Mouse (Mus musculus): Measurements from ENCODE around the gene Basp1. TPM values are rescaled to one million over a fixed set of nuclear protein-coding genes. Genes with fewer than 3 reads are reported as not detected.
"Not testable (repeated sequence)": the region's sequence is repeated elsewhere in the genome, so short reads cannot be mapped to it uniquely, and the experiment has no call there.

Gene Basp1
- polyA plus RNA-seq (2012; rRNA removed) = 9.5 and 14.0 TPM in 2 replicates

DNA sequence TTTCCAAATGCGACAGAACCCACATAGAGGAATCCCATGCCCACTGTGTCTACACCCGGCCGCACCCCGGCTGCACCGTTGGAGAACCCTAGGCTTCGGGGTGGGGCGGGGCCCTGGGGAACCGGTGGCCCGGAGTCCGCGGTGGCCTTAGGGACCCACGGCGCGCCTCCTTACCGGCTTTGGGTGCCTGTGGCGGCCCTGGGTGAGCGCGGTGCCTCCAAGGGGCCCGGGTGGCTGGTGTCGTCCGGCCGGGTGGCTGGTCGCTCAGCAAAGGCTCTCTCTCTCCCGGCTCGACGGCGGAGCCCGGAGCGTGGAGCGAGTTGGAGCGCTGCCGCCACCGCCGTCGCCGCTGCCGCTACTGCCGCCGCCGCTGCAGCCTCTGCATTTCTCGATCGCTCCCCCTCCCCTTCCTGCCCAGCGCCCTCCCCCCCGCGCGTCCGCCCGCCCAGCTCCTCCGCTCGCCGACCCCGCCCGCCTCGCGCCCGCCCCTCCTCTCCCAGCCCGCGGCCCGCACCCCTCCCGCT is at the start of gene Basp1:
TSS of gene Basp1 (minus strand) at position 387 of the 524 bp plus-strand sequence.
- Histone ChIP-seq H3K4me3 (ENCODE audit: extremely low read depth, insufficient read depth, insufficient read length) (peak within 1 kb of the TSS; percentile 61), H3K4me1 (ENCODE audit: control insufficient read depth, insufficient read depth, insufficient read length) (peaks cover 8% of the 10 kb centered on the region), H3K27ac (ENCODE audit: insufficient read depth, low read length) (peak within 1 kb of the TSS; percentile 55), H3K27me3 (ENCODE audit: control insufficient read depth, insufficient read depth, low read length) (peaks cover 18% of the 10 kb centered on the region), H3K36me3 (ENCODE audit: control insufficient read depth, insufficient read depth, low read length) (no peaks in the 10 kb centered on the region)
- WGBS = 2% methylated on average over 36 of the region's 60 CpGs
- peak in 1 of 2 experiments; percentile 31 for DNase-seq (ENCODE audit: low read depth in 1 of 2, low spot score in 2 of 2)
- no peak for TF ChIP-seq POLR2A (IDR thresholded peaks at IDR 0.05; ENCODE audit: low read depth, low read length)
- TF ChIP-seq CTCF (IDR thresholded peaks at IDR 0.05; ENCODE audit: extremely low read depth, insufficient read depth, insufficient read length, insufficient replicate concordance) = no peak

DNA sequence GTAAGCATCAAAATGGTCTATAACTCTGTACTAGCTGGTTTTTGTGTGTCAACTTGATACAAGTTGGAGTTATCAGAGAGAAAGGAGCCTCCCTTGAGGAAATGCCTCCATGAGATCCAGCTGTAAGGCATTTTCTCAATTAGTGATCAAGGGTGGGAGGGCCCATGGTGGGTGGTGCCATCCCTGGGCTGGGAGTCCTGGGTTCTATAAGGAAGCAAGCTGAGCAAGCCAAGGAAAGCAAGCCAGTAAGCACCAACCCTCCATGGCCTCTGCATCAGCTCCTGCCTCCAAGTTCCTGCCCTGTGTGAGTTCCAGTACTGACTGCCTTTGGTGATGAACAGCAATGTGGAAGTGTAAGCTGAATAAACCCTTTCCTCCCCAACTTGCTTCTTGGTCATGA is 49.5 kb upstream of the Basp1 start:
- DNase-seq (ENCODE audit: low read depth in 1 of 2, low spot score in 2 of 2); H3K36me3 ChIP-seq (ENCODE audit: control insufficient read depth, insufficient read depth, low read length); H3K4me3 ChIP-seq (ENCODE audit: extremely low read depth, insufficient read depth, insufficient read length); H3K27me3 ChIP-seq (ENCODE audit: control insufficient read depth, insufficient read depth, low read length); H3K4me1 ChIP-seq (ENCODE audit: control insufficient read depth, insufficient read depth, insufficient read length); H3K27ac ChIP-seq (ENCODE audit: insufficient read depth, low read length): not testable (repeated sequence)

DNA sequence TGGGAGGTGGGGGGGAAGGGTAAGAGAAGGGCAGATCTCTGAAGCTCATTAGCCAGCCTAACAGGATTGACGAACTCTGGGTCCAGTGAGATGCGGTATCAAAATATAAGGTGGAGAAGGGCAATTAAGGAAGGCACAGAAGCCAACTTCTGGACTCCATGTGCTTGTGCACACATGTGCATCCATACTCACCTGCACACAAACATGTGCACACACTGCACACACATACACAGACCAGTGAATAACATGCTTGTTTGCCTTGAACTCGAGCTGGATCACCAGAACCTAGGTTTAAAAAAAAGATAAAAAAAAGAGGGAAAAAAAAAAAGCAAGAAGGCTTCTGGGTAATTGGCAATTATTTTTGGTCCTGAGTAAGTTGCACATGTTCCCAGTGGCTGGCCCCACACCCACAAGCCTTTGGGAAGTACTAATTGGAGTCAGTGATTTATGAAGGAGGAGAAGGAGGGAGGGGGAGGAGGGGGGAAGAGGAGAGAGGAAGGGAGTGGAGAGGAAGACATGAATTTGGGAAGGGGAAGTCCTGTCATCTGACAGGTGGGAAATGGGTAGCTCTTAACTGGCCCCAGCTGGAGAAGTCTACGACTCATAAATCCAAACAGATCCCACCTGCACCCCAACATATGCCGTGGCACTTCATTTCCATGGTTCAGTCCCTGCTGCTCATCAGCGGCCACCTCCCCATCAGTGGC is 48.6 kb upstream of the Basp1 start:
- TF ChIP-seq POLR2A (IDR thresholded peaks at IDR 0.05; ENCODE audit: low read depth, low read length) = no peak
- no peak for TF ChIP-seq CTCF (IDR thresholded peaks at IDR 0.05; ENCODE audit: extremely low read depth, insufficient read depth, insufficient read length, insufficient replicate concordance)
- DNase-seq (ENCODE audit: low read depth in 1 of 2, low spot score in 2 of 2) = no peak

DNA sequence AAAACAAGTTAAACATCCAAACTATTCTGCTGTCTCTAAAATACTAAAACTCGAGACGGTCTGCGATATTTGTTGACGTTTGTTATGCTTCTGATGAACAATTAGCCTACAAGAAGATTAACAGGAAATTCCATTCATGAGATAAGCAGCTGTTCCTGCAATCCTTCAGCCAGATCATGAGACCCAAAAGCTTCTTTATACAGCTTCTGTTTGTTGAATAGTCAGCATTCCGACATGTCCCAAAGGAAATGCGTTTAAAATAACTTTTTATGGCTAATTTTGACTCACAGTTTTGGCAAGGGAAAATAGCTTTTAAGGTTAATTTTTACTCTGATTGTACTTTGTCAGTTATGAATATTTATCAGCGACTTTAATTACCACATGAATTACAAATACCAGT is 46.3 kb upstream of the Basp1 start:
- Histone ChIP-seq H3K36me3 (ENCODE audit: control insufficient read depth, insufficient read depth, low read length) (no peaks in the 10 kb centered on the region), H3K4me3 (ENCODE audit: extremely low read depth, insufficient read depth, insufficient read length) (no peak overlapping the region), H3K4me1 (ENCODE audit: control insufficient read depth, insufficient read depth, insufficient read length) (no peaks in the 10 kb centered on the region), H3K27ac (ENCODE audit: insufficient read depth, low read length) (no peak overlapping the region), H3K27me3 (ENCODE audit: control insufficient read depth, insufficient read depth, low read length) (no peaks in the 10 kb centered on the region)
- DNase-seq (ENCODE audit: low read depth in 1 of 2, low spot score in 2 of 2) = no peak
- TF ChIP-seq CTCF (IDR thresholded peaks at IDR 0.05; ENCODE audit: extremely low read depth, insufficient read depth, insufficient read length, insufficient replicate concordance) (no peak), POLR2A (IDR thresholded peaks at IDR 0.05; ENCODE audit: low read depth, low read length) (no peak)
- 84% methylated on average over 7 of the region's 7 CpGs for WGBS

More for the DNA sequence above, 48.6 kb upstream of the Basp1 start:
- no peaks in the 10 kb centered on the region for H3K27me3 ChIP-seq (ENCODE audit: control insufficient read depth, insufficient read depth, low read length)
- H3K4me3 ChIP-seq (ENCODE audit: extremely low read depth, insufficient read depth, insufficient read length) = no peak overlapping the region
- no peak overlapping the region for H3K27ac ChIP-seq (ENCODE audit: insufficient read depth, low read length)
- WGBS = 76% methylated on average over 6 of the region's 6 CpGs
- no peaks in the 10 kb centered on the region for H3K36me3 ChIP-seq (ENCODE audit: control insufficient read depth, insufficient read depth, low read length)
- H3K4me1 ChIP-seq (ENCODE audit: control insufficient read depth, insufficient read depth, insufficient read length) = no peaks in the 10 kb centered on the region

DNA sequence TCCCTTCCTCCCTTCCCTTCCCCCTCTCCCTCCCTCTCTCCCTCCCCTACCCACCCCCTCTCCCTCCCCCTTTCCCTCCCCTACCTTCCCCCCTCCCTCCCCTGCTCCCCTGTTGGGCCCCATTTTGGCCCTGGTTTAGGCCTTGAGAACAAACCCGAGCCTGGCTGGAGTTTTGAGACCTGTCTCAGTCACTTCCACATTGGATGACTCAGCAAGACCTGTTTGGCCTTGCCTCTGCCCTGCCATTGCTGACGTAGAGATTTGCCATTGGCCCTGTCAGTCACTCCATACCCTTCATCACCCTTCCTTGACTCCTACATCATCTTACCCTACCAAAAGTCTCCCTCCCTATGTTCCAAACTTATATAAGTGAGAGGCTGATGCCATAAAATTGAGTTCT is 43.9 kb upstream of the Basp1 start:
- TF ChIP-seq CTCF (IDR thresholded peaks at IDR 0.05; ENCODE audit: extremely low read depth, insufficient read depth, insufficient read length, insufficient replicate concordance) (no peak), POLR2A (IDR thresholded peaks at IDR 0.05; ENCODE audit: low read depth, low read length) (no peak)
- Histone ChIP-seq H3K27me3 (ENCODE audit: control insufficient read depth, insufficient read depth, low read length) (no peaks in the 10 kb centered on the region), H3K4me3 (ENCODE audit: extremely low read depth, insufficient read depth, insufficient read length) (no peak overlapping the region), H3K4me1 (ENCODE audit: control insufficient read depth, insufficient read depth, insufficient read length) (no peaks in the 10 kb centered on the region), H3K36me3 (ENCODE audit: control insufficient read depth, insufficient read depth, low read length) (no peaks in the 10 kb centered on the region), H3K27ac (ENCODE audit: insufficient read depth, low read length) (no peak overlapping the region)
- WGBS = 76% methylated on average over 2 of the region's 2 CpGs
- no peak for DNase-seq (ENCODE audit: low read depth in 1 of 2, low spot score in 2 of 2)

DNA sequence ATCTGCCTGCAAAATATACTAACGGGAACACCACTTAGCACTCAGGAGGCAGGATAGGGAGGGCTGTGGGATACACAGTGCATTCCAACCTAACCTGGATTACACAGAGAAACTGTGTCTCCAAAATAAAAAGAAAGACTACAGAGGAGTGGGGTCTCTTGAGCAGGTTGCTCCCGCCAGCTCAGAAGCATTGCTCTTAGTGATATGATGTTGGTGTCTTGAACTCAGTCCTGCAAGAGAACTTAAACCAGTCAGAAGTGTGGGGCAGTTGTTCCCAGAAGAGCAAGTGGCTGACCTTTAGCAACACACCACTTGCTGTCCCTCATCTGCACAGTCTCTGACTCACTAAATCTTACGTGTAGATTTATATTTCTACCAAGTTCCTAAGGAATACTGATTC is 40.0 kb upstream of the Basp1 start:
- no peaks in the 10 kb centered on the region for H3K4me1 ChIP-seq (ENCODE audit: control insufficient read depth, insufficient read depth, insufficient read length)
- WGBS = 92% methylated on average over 3 of the region's 3 CpGs
- TF ChIP-seq POLR2A (IDR thresholded peaks at IDR 0.05; ENCODE audit: low read depth, low read length) = no peak
- TF ChIP-seq CTCF (IDR thresholded peaks at IDR 0.05; ENCODE audit: extremely low read depth, insufficient read depth, insufficient read length, insufficient replicate concordance) = no peak

DNA sequence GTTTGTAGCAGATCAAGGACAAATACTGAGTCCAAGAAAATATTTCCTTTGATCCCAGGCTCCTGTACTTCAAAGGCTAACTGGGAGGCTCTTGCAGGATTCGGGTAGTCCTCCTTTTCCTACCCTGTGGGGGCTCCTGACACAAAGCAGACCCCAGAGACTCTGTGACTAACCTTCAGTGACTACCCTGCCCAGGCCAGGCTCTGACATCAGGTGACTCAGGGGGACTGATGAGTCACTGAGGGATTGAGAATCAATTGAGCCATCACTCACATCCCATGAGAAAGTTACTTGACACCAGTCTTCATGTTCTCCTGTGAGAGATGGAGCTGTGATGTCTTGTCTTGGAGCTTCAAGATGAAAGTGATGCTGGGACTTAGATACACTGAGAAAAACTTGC is 35.8 kb upstream of the Basp1 start:
- no peaks in the 10 kb centered on the region for H3K36me3 ChIP-seq (ENCODE audit: control insufficient read depth, insufficient read depth, low read length)
- TF ChIP-seq CTCF (IDR thresholded peaks at IDR 0.05; ENCODE audit: extremely low read depth, insufficient read depth, insufficient read length, insufficient replicate concordance) (no peak), POLR2A (IDR thresholded peaks at IDR 0.05; ENCODE audit: low read depth, low read length) (no peak)
- DNase-seq (ENCODE audit: low read depth in 1 of 2, low spot score in 2 of 2) = no peak

More for the DNA sequence above, 40.0 kb upstream of the Basp1 start:
- no peaks in the 10 kb centered on the region for H3K27me3 ChIP-seq (ENCODE audit: control insufficient read depth, insufficient read depth, low read length)
- H3K27ac ChIP-seq (ENCODE audit: insufficient read depth, low read length) = no peak overlapping the region
- no peak overlapping the region for H3K4me3 ChIP-seq (ENCODE audit: extremely low read depth, insufficient read depth, insufficient read length)
- no peaks in the 10 kb centered on the region for H3K36me3 ChIP-seq (ENCODE audit: control insufficient read depth, insufficient read depth, low read length)
- no peak for DNase-seq (ENCODE audit: low read depth in 1 of 2, low spot score in 2 of 2)

More for the DNA sequence above, 35.8 kb upstream of the Basp1 start:
- Histone ChIP-seq H3K4me1 (ENCODE audit: control insufficient read depth, insufficient read depth, insufficient read length) (no peaks in the 10 kb centered on the region), H3K4me3 (ENCODE audit: extremely low read depth, insufficient read depth, insufficient read length) (no peak overlapping the region), H3K27me3 (ENCODE audit: control insufficient read depth, insufficient read depth, low read length) (no peaks in the 10 kb centered on the region), H3K27ac (ENCODE audit: insufficient read depth, low read length) (no peak overlapping the region)
- WGBS = 79% methylated on average over 1 of the region's 1 CpGs
